Mouse (Mus musculus) adipocyte (in vitro differentiated cells): Measurements from ENCODE around the gene Mettl1.
"Not testable (repeated sequence)": the region's sequence is repeated elsewhere in the genome, so short reads cannot be mapped to it uniquely, and the experiment has no call there.

Experiments used
- DNase-seq: peaks from one replicate; pipeline ENCODE4 v3.0.0-alpha.2; 2016; ENCODE audit warnings: low spot score

Gene Mettl1

GRCm38 (mm10) chr10:127068360-127069038 is 27.3 kb downstream of the Mettl1 start:
- DNase-seq: no peak

GRCm38 (mm10) chr10:127069281-127070189 is 28.3 kb downstream of the Mettl1 start:
- DNase-seq: peak; percentile 38

- peak; percentile 98 for DNase-seq
These were observed 29.2 kb downstream of the Mettl1 start, which contains the start of gene Tspan31 for GRCm38 (mm10) chr10:127070190-127071121. TSS of gene Tspan31 (minus strand) at chr10:127070264.

- DNase-seq: no peak
These were observed 30.0 kb downstream of the Mettl1 start for GRCm38 (mm10) chr10:127071203-127071602.

- DNase-seq: not testable (repeated sequence)
These were observed 31.1 kb downstream of the Mettl1 start for GRCm38 (mm10) chr10:127072270-127072669.

GRCm38 (mm10) chr10:127072969-127073368 is 31.8 kb downstream of the Mettl1 start:
- not testable (repeated sequence) for DNase-seq

- peak; percentile 65 for DNase-seq
These were observed 32.8 kb downstream of the Mettl1 start for GRCm38 (mm10) chr10:127073981-127074380.

GRCm38 (mm10) chr10:127075080-127075479 is 33.9 kb downstream of the Mettl1 start, which contains the start of gene Agap2:
TSS of gene Agap2 (plus strand) at chr10:127075284.
- no peak for DNase-seq

- DNase-seq: no peak
These were observed 34.4 kb downstream of the Mettl1 start for GRCm38 (mm10) chr10:127075651-127076050.

- DNase-seq: no peak
These were observed 34.9 kb downstream of the Mettl1 start for GRCm38 (mm10) chr10:127076082-127076481.

GRCm38 (mm10) chr10:127077515-127077914 is 36.3 kb downstream of the Mettl1 start:
- no peak for DNase-seq

GRCm38 (mm10) chr10:127078001-127078676 is 36.9 kb downstream of the Mettl1 start:
- DNase-seq: no peak

GRCm38 (mm10) chr10:127078677-127079575 is 37.7 kb downstream of the Mettl1 start:
- DNase-seq: no peak

- DNase-seq: no peak
These were observed 38.6 kb downstream of the Mettl1 start for GRCm38 (mm10) chr10:127079665-127080391.

- no peak for DNase-seq
These were observed 39.9 kb downstream of the Mettl1 start for GRCm38 (mm10) chr10:127080901-127081780.

GRCm38 (mm10) chr10:127081996-127082620 is 40.9 kb downstream of the Mettl1 start:
- no peak for DNase-seq

- DNase-seq: no peak
These were observed 42.2 kb downstream of the Mettl1 start for GRCm38 (mm10) chr10:127083292-127083914.
